Mouse (Mus musculus): ENCODE data around the gene Hist1h1d. TPM values are rescaled to one million over a fixed set of nuclear protein-coding genes. Genes with fewer than 3 reads are reported as not detected.

Hist1h1d gene
- polyA plus RNA-seq, 1 experiment from 2014 or later, result 0.80 TPM

GRCm38 (mm10) chr13:23517603-23518294, 35.3 kb upstream of the Hist1h1d start:
- no peaks in the 10 kb centered on the region for H3K9me3 ChIP-seq
- under 1% methylated on average over 27 of the region's 27 CpGs for WGBS
- H3K4me1 ChIP-seq (replicated peaks), result no peaks in the 10 kb centered on the region; the same call in 1 of the 2 replicates
- H3K9ac ChIP-seq (replicated peaks), result 0 out of 2 replicates have a peak overlapping the region, but pooled peaks have one; percentile 37
- H3K27ac ChIP-seq, result peak overlapping the region; percentile 84
- peak overlapping the region; percentile 48 for H3K4me3 ChIP-seq (replicated peaks)
- H3K36me3 ChIP-seq, result no peaks in the 10 kb centered on the region
- peak; percentile 76 for ATAC-seq (ENCODE audit: insufficient number of reproducible peaks, insufficient read depth, low FRiP score, low TSS enrichment, low read depth)
- peak overlapping the region; percentile 75 for H3K4me2 ChIP-seq
- no peaks in the 10 kb centered on the region for H3K27me3 ChIP-seq

GRCm38 (mm10) chr13:23518295-23518603, 34.8 kb upstream of the Hist1h1d start:
- Histone ChIP-seq H3K27me3 (no peaks in the 10 kb centered on the region), H3K9ac (replicated peaks) (no peak overlapping the region), H3K4me1 (replicated peaks) (no peaks in the 10 kb centered on the region; the same call in 1 of the 2 replicates), H3K4me3 (replicated peaks) (peak overlapping the region; percentile 48), H3K4me2 (peak overlapping the region; percentile 75), H3K36me3 (no peaks in the 10 kb centered on the region), H3K9me3 (no peaks in the 10 kb centered on the region), H3K27ac (no peak overlapping the region)
- no peak for ATAC-seq (ENCODE audit: insufficient number of reproducible peaks, insufficient read depth, low FRiP score, low TSS enrichment, low read depth)
- under 1% methylated on average over 6 of the region's 6 CpGs for WGBS

GRCm38 (mm10) chr13:23518885-23519284, 34.2 kb upstream of the Hist1h1d start:
- Histone ChIP-seq H3K36me3 (no peaks in the 10 kb centered on the region), H3K9me3 (no peaks in the 10 kb centered on the region), H3K4me2 (peak overlapping the region; percentile 75), H3K27me3 (no peaks in the 10 kb centered on the region), H3K27ac (peak overlapping the region; percentile 45; the same call in 1 of the 2 replicates), H3K4me3 (replicated peaks) (peak overlapping the region; percentile 48), H3K9ac (replicated peaks) (no peak overlapping the region), H3K4me1 (replicated peaks) (no peaks in the 10 kb centered on the region; the same call in 1 of the 2 replicates)
- under 1% methylated on average over 6 of the region's 6 CpGs for WGBS
- ATAC-seq (ENCODE audit: insufficient number of reproducible peaks, insufficient read depth, low FRiP score, low TSS enrichment, low read depth), result no peak

DNA sequence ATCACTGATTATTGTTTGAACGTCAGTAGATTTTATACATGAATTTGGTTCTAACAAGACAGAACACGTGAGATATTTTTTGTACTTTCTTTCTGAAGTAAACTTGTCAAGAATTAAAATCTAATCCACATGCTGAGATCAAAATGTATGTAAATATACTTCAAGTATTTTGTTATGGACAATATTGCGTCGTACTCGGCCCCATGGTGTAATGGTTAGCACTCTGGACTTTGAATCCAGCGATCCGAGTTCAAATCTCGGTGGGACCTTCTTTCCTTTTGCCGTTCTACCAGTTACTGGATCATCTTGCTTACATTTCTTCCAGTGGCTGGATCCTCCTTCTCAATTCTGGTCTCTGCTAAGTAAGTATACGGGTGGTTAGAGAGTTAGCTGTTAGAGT, 33.6 kb upstream of the Hist1h1d start:
- Histone ChIP-seq H3K9ac (replicated peaks) (no peak overlapping the region), H3K9me3 (no peaks in the 10 kb centered on the region), H3K27ac (peak overlapping the region; percentile 45; the same call in 1 of the 2 replicates), H3K4me3 (replicated peaks) (peak overlapping the region; percentile 48), H3K27me3 (no peaks in the 10 kb centered on the region), H3K36me3 (no peaks in the 10 kb centered on the region), H3K4me1 (replicated peaks) (no peaks in the 10 kb centered on the region; the same call in 1 of the 2 replicates), H3K4me2 (peak overlapping the region; percentile 75)
- no peak for ATAC-seq (ENCODE audit: insufficient number of reproducible peaks, insufficient read depth, low FRiP score, low TSS enrichment, low read depth)
- WGBS, result under 1% methylated on average over 10 of the region's 10 CpGs

DNA sequence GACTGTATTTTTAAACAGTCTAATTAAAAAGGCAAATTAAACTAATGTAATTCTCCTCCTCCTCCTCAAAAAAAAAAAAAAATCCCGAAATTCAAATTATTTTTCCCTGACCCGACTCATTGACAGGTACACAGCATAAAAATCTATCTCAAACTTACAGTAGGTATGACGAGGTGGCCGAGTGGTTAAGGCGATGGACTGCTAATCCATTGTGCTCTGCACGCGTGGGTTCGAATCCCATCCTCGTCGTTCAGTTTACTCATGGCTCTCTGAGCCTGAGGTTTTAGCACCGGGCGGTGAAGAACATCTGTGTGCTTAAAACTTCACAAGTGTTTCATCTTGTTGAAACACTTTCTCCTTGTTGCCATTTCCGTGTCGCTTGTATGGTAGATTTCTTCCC, 31.4 kb upstream of the Hist1h1d start:
- Histone ChIP-seq H3K9me3 (no peaks in the 10 kb centered on the region), H3K27ac (no peak overlapping the region), H3K4me3 (replicated peaks) (peak overlapping the region; percentile 12), H3K4me1 (replicated peaks) (peaks cover 5% of the 10 kb centered on the region; the same call in 1 of the 2 replicates), H3K27me3 (no peaks in the 10 kb centered on the region), H3K4me2 (peak overlapping the region; percentile 36), H3K36me3 (no peaks in the 10 kb centered on the region), H3K9ac (replicated peaks) (no peak overlapping the region)
- WGBS, result under 1% methylated on average over 14 of the region's 14 CpGs
- no peak for ATAC-seq (ENCODE audit: insufficient number of reproducible peaks, insufficient read depth, low FRiP score, low TSS enrichment, low read depth)

GRCm38 (mm10) chr13:23523976-23524375, 29.1 kb upstream of the Hist1h1d start:
- 64% methylated on average over 5 of the region's 5 CpGs for WGBS
- Histone ChIP-seq H3K27me3 (no peaks in the 10 kb centered on the region), H3K4me2 (no peak overlapping the region), H3K4me1 (replicated peaks) (peaks cover 10% of the 10 kb centered on the region; the same call in 1 of the 2 replicates), H3K9me3 (no peaks in the 10 kb centered on the region), H3K36me3 (no peaks in the 10 kb centered on the region), H3K27ac (no peak overlapping the region), H3K9ac (replicated peaks) (no peak overlapping the region), H3K4me3 (replicated peaks) (no peak overlapping the region)
- ATAC-seq (ENCODE audit: insufficient number of reproducible peaks, insufficient read depth, low FRiP score, low TSS enrichment, low read depth), result no peak

GRCm38 (mm10) chr13:23524654-23525053, 28.4 kb upstream of the Hist1h1d start:
- H3K4me3 ChIP-seq (replicated peaks), result no peak overlapping the region
- no peaks in the 10 kb centered on the region for H3K36me3 ChIP-seq
- H3K27me3 ChIP-seq, result no peaks in the 10 kb centered on the region
- peaks cover 12% of the 10 kb centered on the region; the same call in 1 of the 2 replicates for H3K4me1 ChIP-seq (replicated peaks)
- H3K27ac ChIP-seq, result no peak overlapping the region
- 6% methylated on average over 5 of the region's 5 CpGs for WGBS
- no peak overlapping the region for H3K9ac ChIP-seq (replicated peaks)
- no peak for ATAC-seq (ENCODE audit: insufficient number of reproducible peaks, insufficient read depth, low FRiP score, low TSS enrichment, low read depth)
- peak overlapping the region; percentile 9; the same call in 1 of the 2 replicates for H3K4me2 ChIP-seq
- H3K9me3 ChIP-seq, result no peaks in the 10 kb centered on the region

DNA sequence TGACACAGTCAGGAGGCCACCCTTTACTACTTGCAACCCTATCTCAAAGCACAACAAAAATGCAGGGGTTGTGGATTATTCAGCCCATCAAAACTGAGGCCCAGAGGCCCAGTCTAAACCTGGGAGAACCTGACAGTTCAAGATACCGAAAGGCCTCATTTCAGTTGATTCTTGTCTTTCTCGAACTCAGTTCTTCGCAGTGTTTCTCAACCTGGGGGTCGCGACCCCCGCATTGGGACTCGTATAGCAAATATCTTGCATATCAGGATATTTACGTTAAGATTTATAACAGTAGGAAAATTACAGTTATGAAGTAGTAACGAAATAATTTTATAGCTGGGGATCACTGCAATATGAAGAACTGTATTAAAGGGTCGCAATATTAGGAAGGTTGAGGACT, 27.2 kb upstream of the Hist1h1d start:
- H3K27ac ChIP-seq, result no peak overlapping the region
- H3K4me2 ChIP-seq, result peak overlapping the region; percentile 57
- H3K4me1 ChIP-seq (replicated peaks), result peaks cover 12% of the 10 kb centered on the region; the same call in 1 of the 2 replicates
- H3K27me3 ChIP-seq, result no peaks in the 10 kb centered on the region
- H3K9me3 ChIP-seq, result no peaks in the 10 kb centered on the region
- no peaks in the 10 kb centered on the region for H3K36me3 ChIP-seq
- H3K9ac ChIP-seq (replicated peaks), result no peak overlapping the region; the same call in 1 of the 2 replicates
- WGBS, result 2% methylated on average over 10 of the region's 10 CpGs
- no peak for ATAC-seq (ENCODE audit: insufficient number of reproducible peaks, insufficient read depth, low FRiP score, low TSS enrichment, low read depth)
- H3K4me3 ChIP-seq (replicated peaks), result peak overlapping the region; percentile 39

- Histone ChIP-seq H3K4me3 (replicated peaks) (peak overlapping the region; percentile 39), H3K9ac (replicated peaks) (peak overlapping the region; percentile 32; the same call in 1 of the 2 replicates), H3K27me3 (no peaks in the 10 kb centered on the region), H3K4me2 (peak overlapping the region; percentile 57), H3K4me1 (replicated peaks) (peaks cover 12% of the 10 kb centered on the region; the same call in 1 of the 2 replicates), H3K9me3 (no peaks in the 10 kb centered on the region), H3K27ac (peak overlapping the region; percentile 31; the same call in 1 of the 2 replicates), H3K36me3 (no peaks in the 10 kb centered on the region)
- no peak for ATAC-seq (ENCODE audit: insufficient number of reproducible peaks, insufficient read depth, low FRiP score, low TSS enrichment, low read depth)
- WGBS, result under 1% methylated on average over 17 of the region's 17 CpGs
Measured at GRCm38 (mm10) chr13:23526312-23526711, 26.8 kb upstream of the Hist1h1d start.

DNA sequence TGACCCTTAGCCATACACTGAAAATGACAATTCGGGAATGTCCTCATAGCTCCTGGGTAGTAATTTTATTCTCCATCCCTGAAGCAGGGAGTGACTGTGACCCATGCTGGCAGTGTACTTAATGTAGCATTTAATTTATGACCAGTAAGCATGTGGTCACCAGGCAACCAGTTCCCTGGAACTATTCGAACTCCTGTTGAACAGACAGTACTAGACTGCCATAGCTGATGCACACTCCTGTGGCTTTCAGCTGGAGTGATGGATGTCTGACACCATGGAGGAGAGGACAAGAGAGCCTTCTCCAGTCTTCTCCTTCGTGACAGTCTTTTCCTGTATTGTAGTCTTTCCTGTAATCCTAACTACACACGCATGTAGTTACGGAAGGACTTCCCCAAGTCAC, 24.1 kb upstream of the Hist1h1d start:
- 69% methylated on average over 5 of the region's 5 CpGs for WGBS
- H3K4me1 ChIP-seq (replicated peaks), result peaks cover 25% of the 10 kb centered on the region

DNA sequence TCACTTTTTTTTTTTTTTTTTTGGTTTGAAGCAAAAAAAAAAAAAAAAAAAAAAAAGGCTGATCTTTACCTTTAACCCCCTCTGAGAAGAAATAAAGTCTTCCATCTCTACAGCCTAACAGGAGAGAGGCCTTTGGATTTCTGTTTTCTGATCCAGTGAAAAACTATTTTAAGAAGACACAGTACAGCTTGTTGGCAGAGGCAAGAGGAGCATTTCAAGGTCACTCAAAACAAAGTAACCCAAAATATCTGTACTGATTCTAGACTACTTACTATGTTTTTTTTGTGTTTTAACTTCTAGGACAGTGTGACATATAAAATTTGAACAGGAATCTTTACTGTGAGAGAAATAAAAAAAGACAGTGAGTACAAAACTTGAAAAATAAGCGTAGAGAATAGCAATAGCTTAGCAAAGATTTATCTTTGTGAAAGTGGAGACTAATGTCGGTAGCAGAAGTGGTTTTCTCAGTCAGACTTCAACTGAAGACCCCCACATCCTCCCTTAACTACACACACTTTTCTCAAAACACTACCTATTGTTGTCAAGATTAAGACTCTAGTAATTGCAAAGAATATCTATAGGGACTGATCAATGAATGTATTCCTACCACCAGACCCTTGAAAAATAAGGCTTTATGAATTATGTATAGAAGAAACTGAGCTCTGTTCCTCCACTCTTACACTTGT, 23.4 kb upstream of the Hist1h1d start:
- Histone ChIP-seq H3K4me2 (peak overlapping the region; percentile 69), H3K36me3 (no peaks in the 10 kb centered on the region), H3K27ac (peak overlapping the region; percentile 98), H3K27me3 (no peaks in the 10 kb centered on the region), H3K4me1 (replicated peaks) (peaks cover 28% of the 10 kb centered on the region), H3K4me3 (replicated peaks) (peak overlapping the region; percentile 50), H3K9ac (replicated peaks) (peak overlapping the region; percentile 82), H3K9me3 (no peaks in the 10 kb centered on the region)
- 25% methylated on average over 2 of the region's 2 CpGs for WGBS
- ATAC-seq (ENCODE audit: insufficient number of reproducible peaks, insufficient read depth, low FRiP score, low TSS enrichment, low read depth), result no peak

More for the DNA sequence above, 24.1 kb upstream of the Hist1h1d start:
- H3K9ac ChIP-seq (replicated peaks), result no peak overlapping the region
- peak overlapping the region; percentile 69 for H3K4me2 ChIP-seq
- H3K4me3 ChIP-seq (replicated peaks), result peak overlapping the region; percentile 12
- H3K9me3 ChIP-seq, result no peaks in the 10 kb centered on the region
- H3K27ac ChIP-seq, result 0 out of 2 replicates have a peak overlapping the region, but pooled peaks have one; percentile 7
- no peaks in the 10 kb centered on the region for H3K36me3 ChIP-seq
- no peaks in the 10 kb centered on the region for H3K27me3 ChIP-seq
- ATAC-seq (ENCODE audit: insufficient number of reproducible peaks, insufficient read depth, low FRiP score, low TSS enrichment, low read depth), result no peak

Data from limb, embryonic 12.5 days (tissue).